Mouse (Mus musculus) neural tube, embryonic 11.5 days (tissue): ENCODE results near the gene Elf3. TPM values are rescaled to one million over a fixed set of nuclear protein-coding genes. Genes with fewer than 3 reads are reported as not detected.
"Not testable (repeated sequence)": the region's sequence is repeated elsewhere in the genome, so short reads cannot be mapped to it uniquely, and the experiment has no call there.

ENCODE experiments used
- ATAC-seq: fragments of 200-750 bp; cut with Nextera tagmentation; 2 replicates; pipeline ENCODE4 v1.8.0; 2017; ENCODE audit warnings: moderate number of reproducible peaks, mild to moderate bottlenecking, moderate TSS enrichment, moderate library complexity; ENCODE audit not compliant: insufficient read depth, low FRiP score, low TSS enrichment
- DNase-seq: peaks from one replicate; pipeline ENCODE4 v3.0.0-alpha.2; 2015; ENCODE audit warnings: low spot score
- H3K27ac ChIP-seq: fragments of 300-500 bp; sonication (generic); 2 replicates; pipeline ENCODE4 v1.5.1; 2014; ENCODE audit warnings: low read depth, mild to moderate bottlenecking, low read length
- H3K27me3 ChIP-seq: fragments of 300-500 bp; sonication (generic); 2 replicates; pipeline ENCODE4 v1.6.1; 2014; ENCODE audit warnings: mild to moderate bottlenecking, low read length, mixed read lengths; ENCODE audit not compliant: control insufficient read depth, insufficient read depth
- H3K36me3 ChIP-seq: fragments of 300-500 bp; sonication (generic); 2 replicates; pipeline ENCODE4 v1.6.1; 2014; ENCODE audit warnings: mild to moderate bottlenecking, low read length, moderate library complexity, mixed read lengths; ENCODE audit not compliant: control insufficient read depth, insufficient read depth
- H3K4me1 ChIP-seq: fragments of 300-500 bp; sonication (generic); 2 replicates; pipeline ENCODE4 v1.6.1; 2014; ENCODE audit warnings: low read length, mixed read lengths; ENCODE audit not compliant: control insufficient read depth, insufficient read depth
- H3K4me2 ChIP-seq: fragments of 300-500 bp; sonication (generic); 2 replicates; pipeline ENCODE4 v1.6.1; 2014; ENCODE audit warnings: low read depth, mild to moderate bottlenecking, moderate library complexity
- H3K4me3 ChIP-seq: fragments of 300-500 bp; sonication (generic); 2 replicates; pipeline ENCODE4 v1.5.1; 2014; ENCODE audit warnings: low read depth, low read length
- H3K9ac ChIP-seq: fragments of 300-500 bp; sonication (generic); 2 replicates; pipeline ENCODE4 v1.6.1; 2014; ENCODE audit warnings: mild to moderate bottlenecking, low read length
- H3K9me3 ChIP-seq: fragments of 300-500 bp; sonication (generic); 2 replicates; pipeline ENCODE4 v1.6.1; 2016; ENCODE audit warnings: low read length; ENCODE audit not compliant: control insufficient read depth
- WGBS: fragments of 180-500 bp; shearing (Covaris S2); extraction: QIAGEN DNeasy Blood & Tissue Kit; methylation state at CpG from one replicate; pipeline ENCODE4 v1.1.7; 2014; 5-methylcytosine and 5-hydroxymethylcytosine counted together
- polyA plus RNA-seq: library from polyadenylated mRNA; unstranded; fragments of >200 nt; fragmentation: Nextera tagmentation; extraction: Ambion mirVana; gene quantifications from 2 replicates; pipeline ENCODE4 v1.2.1, GENCODE M21; 2014

The Elf3 gene
- polyA plus RNA-seq, 1 experiment from 2014 or later: 1.4 TPM

- H3K36me3 ChIP-seq: no peaks in the 10 kb centered on the region
- ATAC-seq: no peak
- H3K4me3 ChIP-seq: no peak overlapping the region
- H3K9me3 ChIP-seq: no peaks in the 10 kb centered on the region
- no peak for DNase-seq
- H3K4me2 ChIP-seq: no peak overlapping the region
- H3K4me1 ChIP-seq: no peaks in the 10 kb centered on the region
- H3K27me3 ChIP-seq: no peaks in the 10 kb centered on the region
- H3K27ac ChIP-seq: no peak overlapping the region
- WGBS: 85% methylated on average over 8 of the region's 8 CpGs
- H3K9ac ChIP-seq: no peak overlapping the region
Observed at GRCm38 (mm10) chr1:135251405-135251804, 7.0 kb downstream of the Elf3 start.

GRCm38 (mm10) chr1:135250706-135251105 is 7.7 kb downstream of the Elf3 start:
- Histone ChIP-seq H3K4me2 (no peak overlapping the region), H3K27ac (no peak overlapping the region), H3K27me3 (no peaks in the 10 kb centered on the region), H3K36me3 (no peaks in the 10 kb centered on the region), H3K9me3 (no peaks in the 10 kb centered on the region), H3K4me1 (no peaks in the 10 kb centered on the region), H3K4me3 (no peak overlapping the region), H3K9ac (no peak overlapping the region)
- no peak for DNase-seq
- 68% methylated on average over 2 of the region's 3 CpGs for WGBS
- ATAC-seq: no peak

- H3K36me3 ChIP-seq: no peaks in the 10 kb centered on the region
- H3K4me2 ChIP-seq: peak overlapping the region; percentile 37
- peak; percentile 39 for DNase-seq
- WGBS: 4% methylated on average over 15 of the region's 15 CpGs
- H3K9me3 ChIP-seq: no peaks in the 10 kb centered on the region
- no peak overlapping the region for H3K27ac ChIP-seq
- H3K4me3 ChIP-seq: peak overlapping the region; percentile 20
- no peaks in the 10 kb centered on the region for H3K4me1 ChIP-seq
- peak overlapping the region; percentile 18; the same call in 1 of the 2 replicates for H3K9ac ChIP-seq
- no peak for ATAC-seq
- H3K27me3 ChIP-seq: no peaks in the 10 kb centered on the region
Observed at GRCm38 (mm10) chr1:135248434-135248850, 9.9 kb downstream of the Elf3 start.

GRCm38 (mm10) chr1:135244014-135244413 is 14.4 kb downstream of the Elf3 start:
- no peaks in the 10 kb centered on the region for H3K9me3 ChIP-seq
- no peak overlapping the region for H3K4me3 ChIP-seq
- DNase-seq (no peak), ATAC-seq (no peak)
- H3K4me1 ChIP-seq: no peaks in the 10 kb centered on the region
- H3K36me3 ChIP-seq: no peaks in the 10 kb centered on the region
- no peak overlapping the region for H3K9ac ChIP-seq
- H3K27me3 ChIP-seq: no peaks in the 10 kb centered on the region
- H3K4me2 ChIP-seq: no peak overlapping the region
- 81% methylated on average over 8 of the region's 8 CpGs for WGBS
- no peak overlapping the region for H3K27ac ChIP-seq

- not testable (repeated sequence) for H3K27me3 ChIP-seq, ATAC-seq, H3K4me3 ChIP-seq, H3K4me2 ChIP-seq, H3K36me3 ChIP-seq, H3K9me3 ChIP-seq, DNase-seq, H3K9ac ChIP-seq, H3K4me1 ChIP-seq, H3K27ac ChIP-seq
- 92% methylated on average over 4 of the region's 4 CpGs for WGBS
Observed at GRCm38 (mm10) chr1:135240206-135240605, 18.2 kb downstream of the Elf3 start.

GRCm38 (mm10) chr1:135237131-135237851 is 21.1 kb downstream of the Elf3 start:
- ATAC-seq (no peak), DNase-seq (no peak)
- no peaks in the 10 kb centered on the region for H3K27me3 ChIP-seq
- 71% methylated on average over 12 of the region's 12 CpGs for WGBS
- H3K9me3 ChIP-seq: no peaks in the 10 kb centered on the region
- H3K27ac ChIP-seq: no peak overlapping the region
- H3K36me3 ChIP-seq: no peaks in the 10 kb centered on the region
- no peak overlapping the region for H3K4me2 ChIP-seq
- H3K9ac ChIP-seq: no peak overlapping the region
- no peaks in the 10 kb centered on the region for H3K4me1 ChIP-seq
- H3K4me3 ChIP-seq: no peak overlapping the region

GRCm38 (mm10) chr1:135234771-135235170 is 23.6 kb downstream of the Elf3 start:
- H3K27me3 ChIP-seq: no peaks in the 10 kb centered on the region
- H3K4me3 ChIP-seq: no peak overlapping the region
- H3K27ac ChIP-seq: no peak overlapping the region
- no peaks in the 10 kb centered on the region for H3K4me1 ChIP-seq
- no peak for ATAC-seq
- no peak overlapping the region for H3K4me2 ChIP-seq
- 86% methylated on average over 12 of the region's 12 CpGs for WGBS
- no peaks in the 10 kb centered on the region for H3K36me3 ChIP-seq
- no peak overlapping the region for H3K9ac ChIP-seq
- DNase-seq: no peak
- H3K9me3 ChIP-seq: no peaks in the 10 kb centered on the region

- no peaks in the 10 kb centered on the region for H3K9me3 ChIP-seq
- H3K27ac ChIP-seq: no peak overlapping the region
- no peaks in the 10 kb centered on the region for H3K27me3 ChIP-seq
- no peak overlapping the region for H3K9ac ChIP-seq
- WGBS: 95% methylated on average over 6 of the region's 6 CpGs
- no peak overlapping the region for H3K4me3 ChIP-seq
- ATAC-seq (no peak), DNase-seq (no peak)
- no peak overlapping the region for H3K4me2 ChIP-seq
- H3K36me3 ChIP-seq: no peaks in the 10 kb centered on the region
- H3K4me1 ChIP-seq: no peaks in the 10 kb centered on the region
Observed at GRCm38 (mm10) chr1:135233961-135234360, 24.4 kb downstream of the Elf3 start.

- 77% methylated on average over 20 of the region's 20 CpGs for WGBS
- not testable (repeated sequence) for DNase-seq, ATAC-seq
Observed at GRCm38 (mm10) chr1:135231878-135232277, 26.5 kb downstream of the Elf3 start.

More at GRCm38 (mm10) chr1:135231878-135232277, 26.5 kb downstream of the Elf3 start:
- H3K9me3 ChIP-seq, H3K4me3 ChIP-seq, H3K9ac ChIP-seq, H3K4me2 ChIP-seq, H3K27me3 ChIP-seq, H3K27ac ChIP-seq, H3K4me1 ChIP-seq, H3K36me3 ChIP-seq: not testable (repeated sequence)
